Mouse (Mus musculus) adrenal gland, postnatal 14 days (tissue): Measurements from ENCODE around the gene Znrf1. TPM values are rescaled to one million over a fixed set of nuclear protein-coding genes. Genes with fewer than 3 reads are reported as not detected.

ENCODE experiments used
- DNase-seq: peaks from one replicate; pipeline ENCODE4 v3.0.0; 2021; ENCODE audit warnings: mixed read lengths
- total RNA-seq: library from RNA; stranded (reverse); gene quantifications from 2 replicates; pipeline ENCODE4 v1.2.3, GENCODE M21; 2021

Znrf1 gene
- total RNA-seq, 1 experiment from 2014 or later: 47.7 TPM

DNA sequence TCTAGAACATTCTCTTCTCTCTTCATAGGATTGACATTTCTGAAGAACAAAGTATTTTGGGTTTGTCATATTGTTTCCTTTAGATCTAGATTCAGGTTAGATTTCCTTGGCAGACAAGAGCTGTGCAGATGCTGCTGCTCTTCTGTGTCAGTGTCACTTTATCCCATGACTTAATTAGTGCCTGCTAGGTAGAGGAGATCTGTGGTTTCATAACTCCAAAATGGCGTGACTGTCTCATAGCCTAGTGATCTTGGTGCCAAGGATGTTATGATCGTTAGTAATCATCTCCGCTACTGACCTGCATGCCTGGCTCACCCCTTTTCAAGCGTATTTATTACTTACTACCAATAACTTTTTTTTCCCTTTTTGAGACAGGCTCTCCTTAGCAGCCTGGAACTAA is 34.0 kb downstream of the Znrf1 start:
- no peak for DNase-seq

DNA sequence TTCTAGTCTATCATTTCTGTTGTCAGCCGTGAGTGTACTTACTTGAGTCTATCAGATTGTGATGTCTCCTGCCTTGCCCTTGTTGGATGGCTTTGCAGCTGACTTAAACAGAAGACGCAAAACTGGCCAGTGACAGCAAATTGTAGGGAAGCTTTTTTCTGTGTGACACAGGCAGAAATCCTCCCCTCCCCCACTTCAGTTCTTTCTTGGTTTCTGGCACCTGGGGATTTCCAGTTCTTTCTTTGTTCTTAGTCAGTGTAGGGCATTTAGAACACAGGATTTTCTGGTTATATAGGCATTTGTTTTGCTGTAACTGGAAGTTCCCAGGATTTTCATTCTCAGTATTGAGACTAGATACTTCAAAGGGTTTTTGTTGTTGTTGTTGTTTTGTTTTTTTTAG is 34.5 kb downstream of the Znrf1 start:
- no peak for DNase-seq

DNA sequence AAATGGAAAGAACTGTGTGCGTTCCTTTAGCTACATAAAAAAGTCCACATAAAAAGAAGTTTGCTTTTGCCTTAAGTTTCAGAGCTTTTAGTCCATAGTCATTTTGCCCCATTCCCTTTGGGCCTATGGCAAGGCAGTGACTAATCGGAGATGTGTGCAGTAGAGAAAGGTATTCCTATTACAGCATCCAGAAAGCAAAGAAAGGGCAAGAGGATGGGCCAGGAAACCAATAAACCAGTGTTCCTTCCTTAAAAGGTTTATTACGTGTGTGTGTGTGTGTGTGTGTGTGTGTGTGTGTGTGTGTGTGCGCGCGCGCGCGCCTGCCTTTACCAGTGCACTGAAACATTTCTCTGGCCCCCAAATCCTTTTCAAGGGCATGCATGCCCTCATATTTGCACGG is 35.8 kb downstream of the Znrf1 start:
- DNase-seq: no peak

DNA sequence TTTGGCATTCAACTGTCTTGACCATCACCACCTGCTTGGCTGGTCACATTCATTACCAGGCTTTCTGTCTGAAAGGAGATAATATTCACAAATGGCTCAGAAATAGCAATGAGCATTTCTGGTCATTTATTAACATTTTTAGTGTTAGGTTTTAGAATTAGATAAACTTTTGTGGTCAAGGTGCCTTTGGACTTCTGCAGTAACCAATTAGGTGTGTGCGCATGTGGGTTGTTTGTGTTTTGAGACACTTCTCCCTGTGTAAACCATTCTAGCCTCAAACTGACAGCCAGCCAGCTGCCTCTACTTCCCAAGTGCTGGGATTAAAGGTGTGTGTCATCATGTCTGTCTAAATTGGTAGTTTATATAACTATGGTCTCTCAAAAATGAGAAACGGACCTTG is 36.5 kb downstream of the Znrf1 start:
- no peak for DNase-seq

DNA sequence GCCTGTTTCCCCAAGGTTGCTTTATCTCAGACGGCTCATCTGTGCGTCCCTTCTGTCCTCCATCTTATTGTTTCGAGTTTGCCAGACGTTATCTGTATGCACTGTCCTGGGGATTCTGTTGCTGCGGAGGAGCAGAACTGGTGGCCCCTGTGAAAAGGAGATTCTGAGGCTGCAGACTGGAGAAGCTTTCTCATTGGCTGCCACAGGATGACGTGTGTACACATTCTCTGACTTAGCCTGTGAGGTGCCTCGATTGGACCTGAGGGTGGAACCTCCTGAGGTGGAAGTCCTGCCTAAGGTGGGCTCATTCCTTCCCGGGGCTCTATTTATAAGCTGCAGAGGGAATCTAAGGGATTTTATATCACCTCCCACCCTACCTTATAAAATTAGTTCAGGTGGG is 37.7 kb downstream of the Znrf1 start:
- DNase-seq: peak; percentile 35

DNA sequence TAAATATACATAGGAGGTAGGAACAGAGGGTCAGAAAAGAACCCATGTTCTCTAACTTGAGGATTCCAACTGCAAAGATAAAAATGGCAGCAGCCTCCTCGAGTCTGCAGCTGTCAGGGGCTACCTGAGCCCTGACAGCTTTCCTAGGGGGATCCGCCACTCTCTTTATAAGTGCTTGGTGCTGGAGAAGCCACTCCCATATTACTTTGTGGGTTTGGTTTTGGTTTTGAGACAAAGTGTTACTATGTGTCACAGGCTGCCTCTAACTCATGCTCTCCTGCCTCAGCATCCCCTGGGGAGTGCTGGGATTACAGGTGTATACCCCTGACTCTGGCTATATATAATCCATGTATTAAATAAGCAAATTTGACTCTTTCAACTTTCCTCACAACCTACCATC is 38.1 kb downstream of the Znrf1 start:
- DNase-seq: no peak

DNA sequence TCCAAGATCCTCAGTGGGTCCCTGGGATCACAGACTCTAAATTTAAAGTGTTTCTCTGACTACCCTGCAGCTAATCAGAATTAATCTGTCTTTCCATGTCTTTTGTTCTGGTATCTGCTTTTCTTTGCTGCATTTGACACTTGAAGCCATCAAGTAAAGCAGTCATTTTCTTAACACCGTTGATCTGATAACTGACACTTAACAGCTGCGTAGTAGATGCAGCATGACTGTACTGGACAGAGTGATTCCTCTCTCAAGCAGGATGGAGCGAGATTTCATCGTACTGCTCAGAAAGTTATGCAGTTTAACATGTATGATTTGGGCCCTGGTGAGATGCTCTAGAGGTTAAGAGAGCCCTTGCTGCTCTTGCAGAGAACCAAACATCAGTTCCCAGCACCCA is 39.6 kb downstream of the Znrf1 start:
- DNase-seq: no peak

DNA sequence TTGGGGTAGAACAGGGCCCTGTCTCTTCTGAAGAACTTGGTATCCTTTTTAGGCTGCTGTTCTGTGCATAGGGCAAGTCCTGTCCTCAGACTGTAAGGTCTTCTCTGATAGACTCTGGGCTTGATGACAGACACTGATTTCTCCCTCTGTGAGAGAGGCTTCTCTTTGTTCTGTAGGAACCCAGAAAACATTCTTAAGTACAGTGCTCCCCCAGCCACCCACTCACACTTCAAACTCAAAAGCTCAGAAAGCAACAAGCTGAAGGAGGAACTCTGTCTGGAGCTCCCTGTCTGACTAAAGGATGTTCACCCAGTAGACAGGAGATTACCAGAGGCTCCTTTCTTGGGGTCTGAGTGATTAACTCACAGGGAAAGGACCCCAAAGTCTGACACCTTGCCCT is 40.6 kb downstream of the Znrf1 start:
- DNase-seq: no peak

DNA sequence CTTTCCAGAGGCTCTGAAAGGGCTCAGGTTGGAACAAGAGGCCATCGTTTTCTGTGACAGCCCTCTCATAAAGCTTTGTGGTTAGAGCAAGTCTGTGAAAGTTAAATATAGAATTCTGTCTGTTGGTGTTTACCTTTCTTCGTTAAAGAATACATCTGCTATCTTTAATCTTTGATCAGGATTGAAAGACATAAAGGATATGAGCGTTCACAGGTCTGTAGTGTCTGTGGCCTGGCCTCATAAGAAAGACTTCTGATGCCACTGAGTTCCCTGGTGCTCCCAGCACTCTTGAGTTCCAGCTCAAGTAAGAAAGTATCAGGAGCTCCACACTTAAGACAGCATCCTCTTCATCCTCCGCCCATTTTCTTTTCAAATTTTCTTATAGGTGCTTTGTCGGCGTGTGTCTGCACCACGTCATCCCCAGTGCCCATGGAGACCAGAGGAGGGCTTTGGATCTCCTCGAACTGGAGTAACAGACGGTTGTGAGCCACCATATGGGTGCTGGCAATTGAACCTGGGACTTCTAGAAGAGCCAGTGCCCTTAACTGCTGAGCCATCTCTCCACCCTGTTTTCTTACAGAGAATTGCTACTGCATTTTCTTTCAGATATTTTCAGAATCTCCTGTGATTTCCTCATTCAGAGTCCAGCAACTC is 42.1 kb downstream of the Znrf1 start:
- DNase-seq: no peak

DNA sequence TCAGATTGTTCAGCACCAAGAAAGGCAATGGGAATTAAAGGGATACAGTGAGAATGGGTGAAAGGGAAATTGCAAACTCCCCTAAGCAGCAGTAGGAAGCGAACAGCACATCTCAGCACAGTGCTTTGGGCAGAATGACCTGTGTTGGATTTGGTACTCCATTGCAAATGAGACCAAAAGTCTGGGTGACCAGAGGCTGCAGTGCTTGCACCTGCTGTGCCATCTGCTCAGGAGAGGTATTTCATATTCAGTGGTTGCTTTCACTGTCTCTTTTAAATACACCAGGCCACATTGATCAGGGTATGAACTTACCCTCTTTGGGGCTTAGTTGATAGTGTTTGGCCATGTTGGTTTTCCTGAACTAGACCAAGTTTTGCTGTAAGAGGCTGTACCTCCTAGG is 43.4 kb downstream of the Znrf1 start:
- DNase-seq: no peak

DNA sequence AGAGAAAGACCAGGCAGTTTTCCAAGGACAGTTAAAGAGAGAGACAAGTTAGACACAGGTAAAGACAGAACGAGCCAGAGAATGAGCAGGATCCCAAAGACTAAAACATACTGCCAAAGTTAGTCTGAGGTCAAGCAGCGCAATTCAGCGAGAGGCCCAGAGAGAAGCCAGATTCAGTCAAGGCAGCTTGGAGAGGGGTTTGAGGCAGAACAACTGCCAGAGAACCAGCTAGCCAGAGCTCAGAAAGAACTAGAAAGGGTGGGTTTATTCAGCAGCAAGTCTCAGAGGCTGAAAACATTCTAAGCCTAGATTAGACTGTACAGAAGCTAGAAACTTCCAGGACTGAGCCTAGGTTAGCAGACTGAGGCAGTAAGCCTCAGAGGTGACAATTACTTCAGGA is 44.4 kb downstream of the Znrf1 start:
- DNase-seq: no peak

DNA sequence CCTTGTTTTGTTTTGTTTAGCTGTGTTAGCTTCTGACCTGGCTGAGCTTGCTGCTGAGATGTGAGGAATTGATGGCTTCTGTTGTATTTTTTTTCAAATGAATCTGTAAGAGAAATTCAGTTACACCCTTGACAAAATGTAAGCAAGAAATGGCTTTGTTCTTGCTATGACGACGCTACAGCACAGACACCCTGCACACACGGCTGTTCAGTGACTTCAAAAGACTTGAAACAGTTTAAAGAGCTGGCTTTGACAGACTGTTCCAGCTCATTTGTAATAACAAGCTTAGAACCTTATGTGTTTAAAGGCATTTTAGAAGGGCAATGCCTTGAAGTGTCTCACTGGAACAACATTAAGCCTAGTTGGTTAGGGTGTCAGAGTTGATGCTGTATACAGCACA is 46.5 kb downstream of the Znrf1 start:
- no peak for DNase-seq

DNA sequence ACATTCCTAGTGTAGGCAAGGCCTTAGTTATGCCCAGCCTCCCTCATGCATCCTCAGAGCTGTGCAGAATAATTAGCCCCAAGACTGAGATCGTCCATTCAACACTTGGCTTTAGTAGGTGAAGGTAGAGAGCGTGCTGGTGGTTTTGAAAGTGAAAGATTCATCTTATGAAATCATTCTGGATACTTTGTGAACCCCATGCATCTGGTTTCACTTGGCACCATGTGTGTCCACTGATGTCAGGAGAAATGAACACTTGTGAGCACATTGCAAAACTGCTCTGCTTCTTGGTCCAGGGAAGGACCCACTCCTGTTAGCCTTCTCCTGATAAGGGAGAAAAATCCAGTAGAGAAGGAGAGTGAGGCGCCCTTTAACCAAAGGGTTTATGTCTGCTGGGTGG is 49.0 kb downstream of the Znrf1 start:
- peak; percentile 22 for DNase-seq

DNA sequence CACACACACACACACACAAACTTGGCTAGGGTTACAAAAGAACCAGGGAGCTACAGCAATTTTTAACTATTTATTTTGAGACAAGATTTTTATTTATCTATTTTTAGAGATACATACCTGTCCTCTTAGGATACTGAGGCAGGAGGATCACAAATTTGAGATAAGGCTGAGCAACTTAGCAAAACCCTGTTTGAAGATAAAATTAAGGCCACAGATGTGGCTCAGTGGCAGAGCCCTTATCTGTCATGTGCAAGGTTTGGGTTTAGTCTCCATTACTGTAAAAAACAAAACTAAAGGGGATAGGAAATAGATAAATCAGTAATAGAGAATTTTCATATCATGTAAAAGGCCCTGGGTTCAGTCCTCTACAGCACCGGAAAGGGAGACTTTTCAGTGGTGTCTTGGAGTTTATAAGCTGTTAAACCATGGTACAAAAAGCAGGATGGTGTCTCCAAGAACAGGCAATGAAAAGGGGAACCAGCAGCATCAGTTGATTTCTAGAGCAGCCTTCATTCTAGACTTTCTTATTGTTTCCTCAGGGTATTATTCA is 51.7 kb downstream of the Znrf1 start:
- DNase-seq: no peak

DNA sequence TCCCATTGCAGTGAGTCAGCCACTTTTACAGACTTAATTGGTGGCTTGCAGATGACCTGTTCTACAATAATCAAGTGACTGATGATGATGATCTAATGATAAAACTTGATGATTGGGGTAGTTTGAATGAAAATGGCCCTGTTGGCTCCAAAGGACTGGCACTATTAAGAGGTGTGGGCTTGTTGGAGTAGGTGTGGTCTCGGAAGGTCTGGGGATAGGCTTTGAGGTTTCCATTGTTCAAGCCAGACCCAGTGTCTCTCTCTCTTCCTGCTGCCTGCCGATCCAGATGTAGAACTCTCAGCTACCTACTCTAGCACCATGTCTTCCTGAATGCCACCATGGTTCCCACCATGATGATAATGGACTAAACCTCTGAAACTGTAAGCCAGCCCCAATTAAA is 52.4 kb downstream of the Znrf1 start:
- DNase-seq: no peak

DNA sequence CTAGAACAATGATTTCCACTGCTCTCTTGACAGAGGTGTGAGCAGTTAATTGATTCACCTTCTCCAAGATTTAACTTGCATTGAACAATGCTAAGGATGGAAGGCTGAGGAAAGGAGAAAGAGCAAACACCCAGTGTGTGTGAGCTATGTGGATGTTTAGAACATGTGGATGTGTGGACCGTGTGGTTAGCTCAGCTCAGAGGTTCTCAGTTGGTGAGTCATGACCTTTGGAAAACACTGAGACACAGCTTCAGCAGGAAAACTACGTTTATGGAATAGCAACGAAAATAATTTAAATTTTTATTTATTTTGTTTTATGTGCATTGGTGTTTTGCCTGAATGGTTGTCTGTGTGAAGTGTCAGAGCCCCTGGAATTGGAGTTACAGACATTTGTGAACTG is 54.3 kb downstream of the Znrf1 start:
- DNase-seq: no peak

DNA sequence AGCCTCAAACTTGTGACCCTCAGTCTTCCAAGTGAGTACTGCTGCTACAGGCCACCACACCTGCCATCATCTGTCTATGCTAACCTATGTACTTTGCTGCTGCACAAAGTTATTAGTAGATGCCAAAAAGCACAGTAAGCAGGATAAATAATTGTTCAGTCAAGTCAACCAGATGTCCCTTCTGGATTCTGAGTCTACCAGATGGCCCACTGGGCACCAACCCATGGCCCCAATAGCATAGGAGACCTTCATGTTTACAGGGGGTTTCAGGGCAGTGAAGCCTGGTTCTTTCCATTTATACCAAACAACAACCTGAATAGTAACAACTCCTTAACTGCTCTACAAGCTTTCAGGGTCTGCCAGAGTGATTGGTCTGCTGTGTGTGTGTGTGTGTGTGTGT is 55.3 kb downstream of the Znrf1 start:
- DNase-seq: no peak

DNA sequence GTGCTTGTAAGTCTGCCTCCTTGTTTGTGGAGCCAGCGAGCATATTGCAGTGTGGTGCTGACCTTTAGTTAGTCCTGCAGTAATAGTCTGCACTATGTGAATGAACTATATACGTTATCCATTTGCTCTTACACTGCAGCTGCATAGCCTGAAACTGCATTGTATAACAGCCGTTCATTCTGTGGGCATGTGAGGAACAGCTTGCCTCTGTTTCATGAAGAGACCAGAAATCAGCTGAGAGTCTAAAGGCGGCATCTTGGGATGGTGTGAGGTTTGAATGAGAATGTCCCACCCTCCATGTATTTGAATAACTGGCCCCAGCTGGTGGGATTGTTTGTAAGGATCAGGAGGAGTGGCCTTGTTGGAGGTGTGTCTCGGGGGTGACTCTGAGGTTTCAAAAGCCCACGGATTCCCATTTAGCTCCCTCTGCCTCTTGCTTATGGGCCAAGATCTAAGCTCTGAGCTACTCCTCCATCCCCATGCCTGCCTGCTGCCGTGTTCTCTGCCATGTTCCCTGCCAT is 56.6 kb downstream of the Znrf1 start:
- DNase-seq: no peak

DNA sequence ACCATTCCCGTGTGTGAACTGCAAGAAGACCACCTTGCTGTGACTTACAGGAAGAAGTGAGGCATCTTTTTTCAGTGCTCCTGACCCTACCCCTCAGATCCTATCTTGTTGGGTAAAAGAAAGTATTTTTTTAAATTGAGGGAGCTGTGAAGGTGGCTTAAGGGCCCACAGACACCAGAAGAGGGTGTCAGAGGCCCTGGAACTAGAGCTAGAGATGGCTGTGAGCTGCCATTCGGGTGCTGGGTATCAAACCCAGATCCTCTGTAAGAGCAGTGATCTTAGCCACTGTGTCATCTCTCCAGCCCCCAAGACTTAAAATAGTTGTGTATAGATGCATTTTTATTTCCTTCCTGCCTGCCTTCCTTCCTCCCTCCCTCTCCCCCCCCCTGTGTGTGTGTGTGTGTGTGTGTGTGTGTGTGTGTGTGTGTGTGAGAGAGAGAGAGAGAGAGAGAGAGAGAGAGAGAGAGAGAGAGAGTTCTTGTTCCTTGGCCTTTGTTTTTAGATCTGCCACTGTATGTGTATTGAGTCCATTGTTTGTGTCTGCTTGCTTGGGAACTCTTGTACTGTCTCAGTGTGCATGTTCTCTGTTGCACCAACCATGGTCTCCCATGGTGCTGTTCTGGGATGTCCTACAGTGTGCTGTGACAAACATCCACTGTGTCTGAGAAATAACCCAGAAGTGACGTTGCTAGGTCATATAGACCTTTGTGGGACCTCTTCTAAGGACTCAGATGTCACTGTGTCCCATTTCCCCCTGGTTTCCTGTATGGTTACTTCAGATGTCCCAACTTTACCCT is 58.3 kb downstream of the Znrf1 start:
- no peak for DNase-seq

DNA sequence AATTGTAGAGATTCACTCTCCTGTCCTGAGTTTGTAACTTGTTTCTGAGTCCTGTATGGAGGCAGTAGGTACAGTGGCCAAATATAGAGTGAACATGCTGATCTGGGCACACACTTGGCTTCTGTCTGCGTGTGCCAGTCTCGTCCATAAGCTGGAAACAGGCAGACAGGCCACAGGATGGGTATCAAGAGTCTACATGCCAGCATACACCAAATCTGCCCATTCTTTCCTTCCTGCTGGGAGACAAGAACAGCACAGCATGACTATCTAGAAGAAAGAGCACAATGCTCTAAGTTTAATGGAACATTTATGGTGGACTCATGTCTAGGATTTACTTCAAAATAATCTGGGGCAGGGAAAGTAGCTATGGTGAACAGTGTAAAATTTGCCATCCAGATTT is 59.1 kb downstream of the Znrf1 start:
- DNase-seq: no peak

DNA sequence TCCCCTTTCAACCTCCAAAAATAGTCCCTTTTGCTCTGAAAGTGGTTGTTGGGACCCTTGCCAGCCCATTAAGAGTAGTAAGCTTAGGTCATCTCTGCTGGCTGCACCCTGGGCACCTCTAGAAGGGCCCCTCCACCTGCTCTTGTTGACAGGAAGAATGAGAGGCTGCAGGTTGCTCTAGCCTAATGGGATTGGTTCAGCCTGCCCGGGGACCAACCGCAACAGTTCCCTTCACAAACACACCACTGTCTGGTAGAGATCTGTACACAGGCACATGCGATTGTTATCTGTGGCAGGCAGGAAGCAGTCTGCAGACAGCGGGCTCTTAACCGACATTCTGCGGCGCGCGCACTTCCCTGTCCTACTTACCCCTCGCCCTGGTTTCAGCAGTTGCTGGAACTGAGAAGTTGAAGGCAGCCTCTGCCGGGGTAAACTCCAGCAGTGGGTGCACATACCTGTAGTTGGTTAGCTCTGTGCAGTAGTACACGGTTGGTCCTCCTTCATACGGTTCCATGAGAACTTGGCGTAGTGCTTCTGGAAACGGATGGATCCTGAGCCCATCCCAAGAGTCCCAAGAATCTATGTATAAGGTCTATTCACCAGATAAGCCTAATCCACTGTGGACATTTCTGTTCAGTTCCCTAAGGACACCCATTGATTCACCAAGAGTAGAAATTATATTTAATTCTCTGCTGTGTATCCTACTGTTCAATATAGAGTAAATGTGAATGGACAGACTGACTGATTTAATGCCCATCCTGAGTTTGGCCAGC is 60.0 kb downstream of the Znrf1 start:
- peak; percentile 65 for DNase-seq

DNA sequence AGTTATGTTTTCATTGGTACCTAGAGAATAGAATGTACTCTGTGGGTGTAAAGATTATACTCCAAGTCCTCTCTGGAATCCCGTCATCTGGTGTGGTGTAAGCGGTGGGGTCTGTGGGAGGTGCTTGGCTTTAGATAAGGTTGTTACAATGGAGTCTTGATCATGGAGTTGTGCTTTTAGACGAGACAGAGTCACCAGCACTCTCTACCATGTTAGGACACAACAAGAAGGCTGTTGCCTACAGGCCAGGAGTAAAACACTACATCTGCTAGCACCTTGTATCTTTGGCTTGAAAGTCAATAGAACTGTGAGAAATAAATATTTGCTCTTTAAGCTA is 60.6 kb downstream of the Znrf1 start:
- DNase-seq: no peak

DNA sequence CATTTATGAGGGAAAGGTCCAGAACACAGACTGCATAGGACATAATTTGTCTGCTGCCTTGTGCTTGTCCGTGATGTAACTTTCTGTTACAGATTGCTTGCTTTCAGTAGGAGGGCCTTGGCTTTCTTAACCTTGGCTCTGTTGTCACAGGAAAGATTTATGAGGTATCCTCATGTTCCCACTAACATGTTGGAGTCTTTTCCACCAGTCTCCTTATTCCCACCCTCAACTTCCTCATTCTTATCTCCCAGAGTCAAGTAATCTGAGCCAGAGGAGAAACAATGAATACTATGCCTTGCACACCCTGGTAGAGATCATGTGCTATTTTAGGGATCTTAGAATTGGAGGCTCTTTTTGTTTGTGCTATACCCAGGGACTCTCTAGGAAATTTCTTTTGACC is 61.4 kb downstream of the Znrf1 start:
- DNase-seq: peak; percentile 52
